Mouse (Mus musculus): ENCODE measurements around the gene 1700016D06Rik.

DNA sequence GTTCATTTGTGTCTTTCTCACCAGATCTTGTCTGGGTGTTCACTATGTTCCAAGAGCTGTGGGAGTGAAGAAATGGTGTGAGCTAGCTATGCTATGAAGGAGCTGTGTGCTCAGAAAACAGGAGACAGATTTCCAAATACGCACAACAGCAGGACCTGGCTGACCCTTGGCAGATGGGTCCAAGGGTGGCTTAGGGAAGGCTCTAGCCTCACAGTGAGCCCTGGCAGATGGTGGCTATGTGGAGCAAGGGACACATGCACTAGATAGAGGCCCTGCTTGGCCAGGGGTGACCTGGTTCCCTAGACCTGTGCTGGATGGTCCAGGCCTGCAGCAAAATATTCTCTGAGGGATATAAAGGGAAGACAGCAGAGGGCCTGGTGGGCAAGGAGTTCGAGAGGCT lies 40.0 kb upstream of the 1700016D06Rik start:
- TF ChIP-seq POLR2A (IDR thresholded peaks at IDR 0.05; ENCODE audit: borderline replicate concordance, control insufficient read depth, low read depth, low read length) (no peak), CTCF (IDR thresholded peaks at IDR 0.05; ENCODE audit: control insufficient read depth, insufficient read depth, low read length) (no peak)

Data from bone marrow, adult 2 months (tissue).